Mouse (Mus musculus): ENCODE data around the gene A230072I06Rik.

Gene A230072I06Rik

GRCm38 (mm10) chr8:12278663-12279312, at the start of gene A230072I06Rik:
Gene A230072I06Rik, plus strand, starts transcription at chr8:12278819.
- DNase-seq (ENCODE audit: low spot score): no peak

- DNase-seq (ENCODE audit: low spot score): no peak
Observed at GRCm38 (mm10) chr8:12234039-12234438, 44.6 kb upstream of the A230072I06Rik start.

GRCm38 (mm10) chr8:12238775-12239174, 39.8 kb upstream of the A230072I06Rik start:
- DNase-seq (ENCODE audit: low spot score): no peak

- DNase-seq (ENCODE audit: low spot score): no peak
Observed at GRCm38 (mm10) chr8:12240143-12240542, 38.5 kb upstream of the A230072I06Rik start.

- no peak for DNase-seq (ENCODE audit: low spot score)
Observed at GRCm38 (mm10) chr8:12243746-12244145, 34.9 kb upstream of the A230072I06Rik start.

GRCm38 (mm10) chr8:12259890-12260289, 18.7 kb upstream of the A230072I06Rik start:
- DNase-seq (ENCODE audit: low spot score): no peak

GRCm38 (mm10) chr8:12260476-12261029, 18.1 kb upstream of the A230072I06Rik start:
- no peak for DNase-seq (ENCODE audit: low spot score)

- no peak for DNase-seq (ENCODE audit: low spot score)
Observed at GRCm38 (mm10) chr8:12261556-12261955, 17.1 kb upstream of the A230072I06Rik start.

- DNase-seq (ENCODE audit: low spot score): no peak
Observed at GRCm38 (mm10) chr8:12264996-12265395, 13.6 kb upstream of the A230072I06Rik start.

- no peak for DNase-seq (ENCODE audit: low spot score)
Observed at GRCm38 (mm10) chr8:12267863-12268262, 10.8 kb upstream of the A230072I06Rik start.

GRCm38 (mm10) chr8:12268306-12268829, 10.3 kb upstream of the A230072I06Rik start:
- DNase-seq (ENCODE audit: low spot score): no peak

- DNase-seq (ENCODE audit: low spot score): no peak
Observed at GRCm38 (mm10) chr8:12279482-12280192, 1.0 kb downstream of the A230072I06Rik start.

- no peak for DNase-seq (ENCODE audit: low spot score)
Observed at GRCm38 (mm10) chr8:12282128-12282527, 3.5 kb downstream of the A230072I06Rik start.

- DNase-seq (ENCODE audit: low spot score): no peak
Observed at GRCm38 (mm10) chr8:12290551-12290950, 11.9 kb downstream of the A230072I06Rik start.

GRCm38 (mm10) chr8:12298326-12298950, 19.8 kb downstream of the A230072I06Rik start:
- DNase-seq (ENCODE audit: low spot score): no peak

- no peak for DNase-seq (ENCODE audit: low spot score)
Observed at GRCm38 (mm10) chr8:12301998-12302397, 23.4 kb downstream of the A230072I06Rik start.

- DNase-seq (ENCODE audit: low spot score): no peak
Observed at GRCm38 (mm10) chr8:12312975-12313734, 34.5 kb downstream of the A230072I06Rik start.

GRCm38 (mm10) chr8:12314258-12314657, 35.6 kb downstream of the A230072I06Rik start:
- no peak for DNase-seq (ENCODE audit: low spot score)

GRCm38 (mm10) chr8:12315177-12315576, 36.6 kb downstream of the A230072I06Rik start:
- no peak for DNase-seq (ENCODE audit: low spot score)

GRCm38 (mm10) chr8:12319755-12320455, 41.3 kb downstream of the A230072I06Rik start:
- DNase-seq (ENCODE audit: low spot score): no peak

- DNase-seq (ENCODE audit: low spot score): no peak
Observed at GRCm38 (mm10) chr8:12322071-12322470, 43.5 kb downstream of the A230072I06Rik start.
